Mouse (Mus musculus) embryonic fibroblast, embryonic 13.5 days (primary cell): ENCODE data around the gene Smpdl3b.

Experiments used
- CTCF ChIP-seq: IDR thresholded peaks from 2 replicates; pipeline ENCODE4 v1.5.1; 2011; ENCODE audit warnings: mild to moderate bottlenecking, control low read depth, low read length, moderate library complexity, borderline replicate concordance; ENCODE audit not compliant: insufficient read depth
- POLR2A ChIP-seq: IDR thresholded peaks from 2 replicates; pipeline ENCODE4 v1.6.1; 2011; ENCODE audit warnings: low read depth, mild to moderate bottlenecking, control low read depth, low read length, moderate library complexity

DNA sequence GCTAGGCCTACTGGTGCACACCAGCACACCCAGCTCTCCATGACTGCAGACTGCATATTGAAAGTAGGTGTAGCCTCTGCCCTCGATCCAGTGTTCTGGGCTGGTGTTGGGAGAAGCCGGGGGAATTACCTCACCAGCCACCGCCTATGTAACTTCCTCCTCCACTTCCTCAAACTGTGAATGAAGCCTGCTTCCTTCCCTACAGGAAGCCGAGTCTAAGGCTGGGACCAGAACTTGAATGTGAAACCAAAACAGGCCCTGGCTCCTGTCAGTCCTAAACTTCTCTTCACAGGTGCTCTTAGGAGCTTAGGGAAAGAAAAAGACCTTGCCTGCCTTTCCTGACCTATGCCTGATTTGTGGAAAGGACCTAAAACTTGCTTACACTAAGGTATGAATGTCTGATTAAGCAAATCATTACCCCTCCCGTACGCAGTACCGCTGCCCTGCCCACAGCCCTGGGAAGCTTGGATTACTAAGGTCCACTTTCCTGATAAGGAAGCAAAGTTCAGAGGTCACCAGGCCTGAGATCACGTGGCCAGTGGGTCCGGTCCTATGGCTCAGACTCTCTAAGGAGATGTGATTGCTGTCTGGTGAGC lies 9.3 kb downstream of the Smpdl3b start:
- TF ChIP-seq CTCF (no peak), POLR2A (no peak)
